Mouse (Mus musculus) hindbrain, postnatal 0 days (tissue): ENCODE measurements around the gene Krtap29-1. TPM values are rescaled to one million over a fixed set of nuclear protein-coding genes. Genes with fewer than 3 reads are reported as not detected.

Experiments
- ATAC-seq: fragments of 200-750 bp; cut with Nextera tagmentation; 2 replicates; pipeline ENCODE4 v1.8.0; 2017; ENCODE audit warnings: mild to moderate bottlenecking, moderate TSS enrichment, moderate library complexity
- DNase-seq: peaks from one replicate; pipeline ENCODE4 v3.0.0-alpha.2; 2015; ENCODE audit warnings: low spot score
- H3K27ac ChIP-seq: fragments of 300-500 bp; sonication (generic); 2 replicates; pipeline ENCODE4 v1.5.1; 2014; ENCODE audit warnings: mild to moderate bottlenecking
- H3K27me3 ChIP-seq: fragments of 300-500 bp; sonication (generic); 2 replicates; pipeline ENCODE4 v1.6.1; 2014; ENCODE audit warnings: low read length, mixed read lengths; ENCODE audit not compliant: insufficient read depth
- H3K36me3 ChIP-seq: fragments of 300-500 bp; sonication (generic); 2 replicates; pipeline ENCODE4 v1.6.1; 2014; ENCODE audit warnings: low read length, mixed read lengths; ENCODE audit not compliant: insufficient read depth
- H3K4me1 ChIP-seq: fragments of 300-500 bp; sonication (generic); 2 replicates; pipeline ENCODE4 v1.6.1; 2014; ENCODE audit warnings: antibody characterized with exemption, low read length, mixed read lengths; ENCODE audit not compliant: insufficient read depth
- H3K4me2 ChIP-seq: fragments of 300-500 bp; sonication (generic); 2 replicates; pipeline ENCODE4 v1.6.1; 2014; ENCODE audit warnings: low read depth, mild to moderate bottlenecking, low read length, moderate library complexity, mixed read lengths
- H3K4me3 ChIP-seq: fragments of 300-500 bp; sonication (generic); 2 replicates; pipeline ENCODE4 v1.5.1; 2014; ENCODE audit warnings: low read length
- H3K9ac ChIP-seq: fragments of 300-500 bp; sonication (generic); replicated peaks from 2 replicates; pipeline ENCODE4 v1.6.1; 2014; ENCODE audit warnings: mild to moderate bottlenecking, low read length, moderate library complexity, mixed read lengths
- H3K9me3 ChIP-seq: fragments of 300-500 bp; sonication (generic); 2 replicates; pipeline ENCODE4 v1.6.1; 2016; ENCODE audit warnings: low read length, mixed read lengths
- CTCF ChIP-seq: IDR thresholded peaks from 2 replicates; pipeline ENCODE4 v1.5.1; 2016; ENCODE audit warnings: antibody characterized with exemption, control low read depth, low read depth
- WGBS: fragments of 180-500 bp; shearing (Covaris S2); extraction: QIAGEN DNeasy Blood & Tissue Kit; methylation state at CpG from one replicate; pipeline ENCODE4 v1.1.7; 2014; 5-methylcytosine and 5-hydroxymethylcytosine counted together
- polyA plus RNA-seq: library from polyadenylated mRNA; unstranded; fragments of >200 nt; fragmentation: Nextera tagmentation; extraction: Ambion mirVana; gene quantifications from 2 replicates; pipeline ENCODE4 v1.2.1, GENCODE M21; 2015
- total RNA-seq: library from RNA; depleted of rRNA; stranded (reverse); fragments of >200 nt; gene quantifications from 2 replicates; pipeline ENCODE4 v1.2.3, GENCODE M21; 2014

Gene Krtap29-1
- total and polyA plus RNA-seq, 2 experiments from 2014 or later, result not detected

DNA sequence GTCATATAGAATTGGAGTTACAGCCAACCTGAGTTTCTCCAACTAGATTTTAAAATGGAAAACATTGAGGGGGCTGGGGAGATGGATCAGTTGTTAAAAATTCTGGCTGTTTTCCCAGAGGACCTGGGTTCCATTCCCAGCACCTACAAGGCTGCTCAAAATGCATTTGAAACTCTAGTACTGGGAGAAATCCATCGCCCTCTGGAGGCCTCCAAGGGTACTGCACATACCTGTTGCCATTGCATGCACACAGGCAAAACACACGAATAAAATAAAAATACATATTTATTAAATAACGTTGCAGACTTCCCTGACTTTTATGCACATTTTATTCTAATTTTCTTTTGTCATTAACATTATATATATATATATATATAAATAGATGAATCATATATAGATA lies 27.8 kb upstream of the Krtap29-1 start:
- no peak overlapping the region for H3K9ac ChIP-seq
- H3K9me3 ChIP-seq, result 0 out of 2 replicates have a peak, but pooled peaks cover 1% of the 10 kb centered on the region
- no peak overlapping the region for H3K27ac ChIP-seq
- DNase-seq, result no peak
- ATAC-seq, result no peak
- H3K4me2 ChIP-seq, result no peak overlapping the region
- H3K27me3 ChIP-seq, result no peaks in the 10 kb centered on the region
- 57% methylated on average over 3 of the region's 3 CpGs for WGBS
- no peaks in the 10 kb centered on the region for H3K36me3 ChIP-seq
- peak; percentile 46 for TF ChIP-seq CTCF
- H3K4me1 ChIP-seq, result no peaks in the 10 kb centered on the region
- H3K4me3 ChIP-seq, result no peak overlapping the region

DNA sequence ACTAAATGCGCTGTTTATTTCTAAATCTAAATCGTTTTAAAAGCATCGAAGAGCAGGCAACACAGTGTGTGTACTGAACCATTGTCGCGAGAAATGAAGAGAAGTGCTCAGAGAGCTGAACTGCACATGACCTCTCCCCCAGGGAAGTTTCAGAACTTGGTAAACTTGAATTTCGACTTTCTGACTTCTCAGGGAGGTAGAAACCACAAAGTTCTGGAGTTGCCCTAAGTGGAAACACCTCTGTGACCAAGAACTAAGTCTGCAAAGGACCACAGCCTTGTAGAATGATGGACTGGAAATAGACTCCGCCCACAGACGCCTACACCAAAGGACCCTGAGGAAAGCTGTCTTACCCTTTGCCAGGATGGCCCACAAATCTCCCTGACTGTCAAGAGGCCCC lies 27.1 kb upstream of the Krtap29-1 start:
- H3K9ac ChIP-seq, result no peak overlapping the region
- 89% methylated on average over 8 of the region's 8 CpGs for WGBS
- no peak for TF ChIP-seq CTCF
- no peak overlapping the region for H3K4me2 ChIP-seq
- H3K27ac ChIP-seq, result no peak overlapping the region
- no peaks in the 10 kb centered on the region for H3K4me1 ChIP-seq
- DNase-seq (no peak), ATAC-seq (no peak)
- 0 out of 2 replicates have a peak, but pooled peaks cover 3% of the 10 kb centered on the region for H3K9me3 ChIP-seq
- no peaks in the 10 kb centered on the region for H3K36me3 ChIP-seq
- H3K4me3 ChIP-seq, result no peak overlapping the region
- H3K27me3 ChIP-seq, result no peaks in the 10 kb centered on the region

DNA sequence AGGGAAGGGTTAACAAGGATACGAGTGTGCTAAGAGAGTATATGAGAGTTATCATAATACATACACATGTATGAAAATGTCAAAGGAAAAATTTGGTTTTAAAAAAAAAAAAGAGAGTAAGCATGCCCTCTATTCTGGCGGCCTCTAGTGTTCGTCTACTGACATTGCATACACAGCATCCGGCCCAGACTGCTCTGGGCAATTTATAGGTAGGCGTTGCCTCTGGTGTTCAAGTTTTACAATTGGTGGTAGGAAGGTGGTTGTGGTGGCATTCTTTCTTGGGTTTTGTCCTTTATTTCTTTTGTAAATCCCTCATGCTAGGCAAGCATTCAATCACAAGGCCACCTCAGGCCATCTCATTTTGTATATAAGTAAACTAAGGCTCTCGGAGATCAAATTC lies 26.0 kb upstream of the Krtap29-1 start:
- peak; percentile 62 for DNase-seq
- 25% methylated on average over 6 of the region's 6 CpGs for WGBS
- ATAC-seq, result no peak

DNA sequence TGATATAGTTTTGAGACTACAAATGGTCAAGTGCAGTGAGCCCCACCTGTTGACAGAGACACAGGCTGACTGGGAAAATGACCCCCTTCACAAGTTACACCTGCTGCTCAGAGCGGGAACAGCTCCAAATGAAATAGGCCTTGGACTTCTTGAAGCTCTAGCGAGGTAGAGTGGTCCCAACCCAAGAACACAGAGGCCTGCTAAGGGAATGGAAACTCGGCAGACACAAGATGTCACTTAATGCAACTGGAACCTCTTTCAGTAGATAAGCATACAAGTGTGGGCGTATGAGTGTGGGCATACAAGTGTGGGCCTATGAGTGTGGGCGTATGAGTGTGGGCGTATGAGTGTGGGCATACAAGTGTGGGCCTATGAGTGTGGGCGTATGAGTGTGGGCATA lies 20.2 kb upstream of the Krtap29-1 start:
- Histone ChIP-seq H3K4me3 (no peak overlapping the region), H3K27me3 (no peaks in the 10 kb centered on the region), H3K9ac (no peak overlapping the region), H3K4me1 (no peaks in the 10 kb centered on the region), H3K36me3 (no peaks in the 10 kb centered on the region), H3K27ac (no peak overlapping the region), H3K4me2 (no peak overlapping the region), H3K9me3 (0 out of 2 replicates have a peak, but pooled peaks cover 3% of the 10 kb centered on the region)
- TF ChIP-seq CTCF, result no peak
- ATAC-seq (no peak), DNase-seq (no peak)
- WGBS, result 95% methylated on average over 7 of the region's 7 CpGs

More for the DNA sequence above, 26.0 kb upstream of the Krtap29-1 start:
- TF ChIP-seq CTCF, result peak; percentile 85
- Histone ChIP-seq H3K36me3 (no peaks in the 10 kb centered on the region), H3K27me3 (no peaks in the 10 kb centered on the region), H3K9me3 (0 out of 2 replicates have a peak, but pooled peaks cover 3% of the 10 kb centered on the region), H3K27ac (no peak overlapping the region), H3K4me1 (no peaks in the 10 kb centered on the region), H3K4me3 (no peak overlapping the region), H3K9ac (no peak overlapping the region), H3K4me2 (no peak overlapping the region)

DNA sequence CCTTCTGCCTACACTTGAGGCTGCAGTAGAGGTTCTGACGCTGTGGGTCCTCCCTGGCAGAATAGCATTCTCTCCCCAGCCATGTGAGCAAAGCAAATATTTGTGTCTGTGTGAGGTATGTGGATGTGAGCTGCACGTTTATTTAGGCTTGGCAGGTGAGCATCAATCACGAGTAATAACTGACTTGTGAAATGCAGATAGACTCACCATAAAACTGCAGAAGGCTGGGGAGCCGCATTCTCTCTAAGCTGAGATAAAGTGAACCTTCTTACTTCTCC lies 15.5 kb upstream of the Krtap29-1 start:
- DNase-seq (no peak), ATAC-seq (no peak)
- Histone ChIP-seq H3K4me3 (no peak overlapping the region), H3K9ac (no peak overlapping the region), H3K36me3 (no peaks in the 10 kb centered on the region), H3K4me1 (no peaks in the 10 kb centered on the region), H3K27ac (no peak overlapping the region), H3K9me3 (no peaks in the 10 kb centered on the region), H3K4me2 (no peak overlapping the region), H3K27me3 (no peaks in the 10 kb centered on the region)
- 59% methylated on average over 4 of the region's 4 CpGs for WGBS
- no peak for TF ChIP-seq CTCF

DNA sequence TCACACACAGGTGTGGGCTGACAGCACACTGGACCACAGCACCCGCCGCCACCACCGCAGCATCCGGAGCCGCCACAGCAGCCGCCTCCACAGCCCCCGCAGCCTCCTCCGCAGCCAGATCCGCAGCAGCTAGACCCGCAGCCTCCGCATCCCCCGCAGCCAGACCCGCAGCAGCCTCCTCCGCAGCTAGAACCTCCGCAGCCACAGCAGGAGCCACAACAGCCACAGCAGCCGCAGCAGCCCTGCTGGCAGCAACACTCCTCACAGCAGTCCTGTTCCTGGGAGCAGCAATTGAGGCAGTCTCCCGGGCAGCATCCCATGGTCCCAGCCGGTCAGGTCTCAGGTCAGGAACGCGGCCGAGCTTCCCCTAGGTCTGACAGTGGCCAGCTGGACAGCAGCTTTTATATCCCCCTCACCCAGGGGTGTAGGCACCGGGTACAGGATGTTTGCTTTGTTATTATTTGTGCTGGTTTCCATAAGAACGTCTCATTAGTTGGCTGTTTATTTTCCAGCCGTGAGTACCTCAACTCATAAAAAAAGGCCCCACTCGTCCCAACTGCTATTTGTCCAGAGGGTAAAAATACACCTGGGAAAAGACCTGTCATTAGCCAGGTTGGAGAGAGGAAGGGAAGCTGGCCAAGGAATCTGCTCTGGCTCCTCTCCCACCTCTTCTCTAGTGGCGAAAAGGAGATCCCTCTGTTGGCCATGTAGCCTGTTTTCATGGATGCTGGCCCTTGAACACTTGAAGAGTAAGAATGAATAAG lies 14.9 kb upstream of the Krtap29-1 start, which contains the start of gene Krtap17-1:
Krtap17-1 (minus strand) TSS at position 375 of the 764 bp plus-strand sequence.
- peak; percentile 10 for DNase-seq
- Histone ChIP-seq H3K36me3 (no peaks in the 10 kb centered on the region), H3K27me3 (no peaks in the 10 kb centered on the region), H3K4me2 (peak within 1 kb of the TSS; percentile 42), H3K9me3 (no peaks in the 10 kb centered on the region), H3K9ac (peak within 1 kb of the TSS; percentile 10; the same call in 1 of the 2 replicates), H3K4me3 (0 out of 2 replicates have a peak within 1 kb of the TSS, but pooled peaks have one; percentile 6), H3K27ac (no peak within 1 kb of the TSS), H3K4me1 (no peaks in the 10 kb centered on the region)
- ATAC-seq, result no peak
- TF ChIP-seq CTCF, result no peak
- WGBS, result 26% methylated on average over 25 of the region's 26 CpGs

DNA sequence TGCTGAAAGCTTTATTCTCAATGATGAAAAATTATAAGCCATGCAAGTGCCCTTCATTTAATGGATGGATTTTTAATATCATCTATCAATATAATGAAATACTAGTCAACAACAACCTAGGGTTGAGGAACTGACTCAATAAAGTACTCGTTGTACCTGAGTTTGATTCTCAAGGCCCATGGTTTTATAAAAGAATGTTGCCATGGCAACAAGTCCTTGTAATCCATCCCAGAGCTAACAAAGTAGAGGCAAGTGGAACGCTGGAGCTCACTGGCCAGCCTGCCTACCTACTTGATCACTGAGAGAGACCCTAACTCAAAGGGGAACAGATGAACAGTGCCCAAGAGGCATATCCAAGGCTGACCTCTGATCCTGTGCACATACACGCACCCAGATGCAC lies 11.7 kb upstream of the Krtap29-1 start:
- Histone ChIP-seq H3K4me3 (no peak overlapping the region), H3K4me2 (no peak overlapping the region), H3K9me3 (no peaks in the 10 kb centered on the region), H3K9ac (no peak overlapping the region), H3K36me3 (no peaks in the 10 kb centered on the region), H3K4me1 (no peaks in the 10 kb centered on the region), H3K27ac (no peak overlapping the region), H3K27me3 (no peaks in the 10 kb centered on the region)
- 60% methylated on average over 3 of the region's 3 CpGs for WGBS
- peak; percentile 59 for DNase-seq
- TF ChIP-seq CTCF, result no peak
- ATAC-seq, result no peak
